Mouse (Mus musculus) liver, adult 2 months (tissue): ENCODE results near the gene B4galt5. TPM values are rescaled to one million over a fixed set of nuclear protein-coding genes. Genes with fewer than 3 reads are reported as not detected.

ENCODE experiments used
- DNase-seq: peaks from one replicate; pipeline ENCODE4 v3.0.0-alpha.2; 2011; ENCODE audit warnings: low read depth, low spot score; ENCODE audit errors: extremely low read depth
- H3K27ac ChIP-seq: fragments of 200-500 bp; replicated peaks from 2 replicates; pipeline ENCODE4 v1.5.1; 2012; ENCODE audit warnings: low read depth, mild to moderate bottlenecking, control low read depth, inconsistent platforms, low read length; ENCODE audit not compliant: insufficient read depth
- H3K27me3 ChIP-seq: fragments of 200-500 bp; 2 replicates; pipeline ENCODE4 v1.6.1; 2012; ENCODE audit warnings: mild to moderate bottlenecking, moderate library complexity, low read length, inconsistent platforms; ENCODE audit not compliant: control insufficient read depth, insufficient read depth
- H3K36me3 ChIP-seq: fragments of 200-500 bp; 2 replicates; pipeline ENCODE4 v1.6.1; 2012; ENCODE audit warnings: low read length, inconsistent platforms; ENCODE audit not compliant: control insufficient read depth, insufficient read depth
- H3K4me1 ChIP-seq: fragments of 200-500 bp; 2 replicates; pipeline ENCODE4 v1.6.1; 2011; ENCODE audit warnings: low read length; ENCODE audit not compliant: control insufficient read depth, insufficient read depth
- H3K4me3 ChIP-seq: fragments of 200-500 bp; 2 replicates; pipeline ENCODE4 v1.5.1; 2011; ENCODE audit warnings: low read depth, mild to moderate bottlenecking, control low read depth, low read length, moderate library complexity; ENCODE audit not compliant: insufficient read depth
- H3K79me2 ChIP-seq: fragments of 200-500 bp; 2 replicates; pipeline ENCODE4 v1.6.1; 2012; ENCODE audit warnings: inconsistent platforms, mild to moderate bottlenecking, low read length, moderate library complexity; ENCODE audit not compliant: control insufficient read depth, insufficient read depth
- H3K9ac ChIP-seq: fragments of 200-500 bp; 2 replicates; pipeline ENCODE4 v1.6.1; 2012; ENCODE audit warnings: low read depth, mild to moderate bottlenecking, control low read depth, inconsistent platforms, low read length
- CTCF ChIP-seq: fragments of 200-500 bp; IDR thresholded peaks from 2 replicates; pipeline ENCODE4 v1.5.1; 2011; ENCODE audit warnings: low read depth, low read length, control low read depth
- POLR2A ChIP-seq: fragments of 200-500 bp; IDR thresholded peaks from 2 replicates; pipeline ENCODE4 v1.6.1; 2011; ENCODE audit warnings: low read length, control low read depth; ENCODE audit not compliant: insufficient read depth; ENCODE audit errors: extremely low read depth
- WGBS: fragments of 180-500 bp; shearing (Covaris S2); methylation state at CpG from one replicate; pipeline ENCODE4 v1.1.7; 2018; 5-methylcytosine and 5-hydroxymethylcytosine counted together
- polyA plus RNA-seq: library from polyadenylated mRNA; depleted of rRNA; stranded (reverse); fragments of >200 nt; gene quantifications from 2 replicates; pipeline ENCODE4 v1.2.3, GENCODE M21; 2012
- total RNA-seq: library from RNA; depleted of rRNA; stranded (reverse); fragments of >200 nt; gene quantifications from 2 replicates; pipeline ENCODE4 v1.2.3, GENCODE M21; 2014

B4galt5 gene
- total and polyA plus RNA-seq, 2 experiments, result 8.1 to 15.7 TPM

DNA sequence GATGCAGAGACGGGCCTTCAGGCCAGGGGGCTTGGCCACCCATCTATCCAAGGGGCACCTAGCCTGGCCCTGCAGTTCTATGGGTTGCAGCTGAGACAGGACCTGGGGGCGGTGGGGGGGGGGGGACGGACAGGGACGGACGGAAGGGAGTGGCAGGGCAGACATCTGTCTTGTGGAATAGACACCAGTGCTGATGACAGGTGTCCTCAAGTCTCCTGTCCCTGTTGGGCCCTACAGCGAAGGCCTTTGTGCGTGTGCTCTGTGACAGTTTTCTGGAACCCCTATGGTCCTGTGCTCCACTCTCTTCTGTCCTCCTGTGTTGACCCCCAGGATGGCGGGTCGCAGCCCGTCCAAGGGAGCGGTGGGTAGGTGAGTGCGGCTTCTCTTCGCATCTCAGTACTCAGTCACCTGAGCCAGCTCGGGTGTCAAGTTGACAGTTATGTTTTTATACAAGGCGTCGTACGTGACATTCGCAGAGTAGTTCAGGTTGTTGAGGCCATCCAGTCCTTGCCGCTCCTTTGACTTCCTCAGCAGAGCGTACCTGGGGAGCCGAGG lies 48.0 kb downstream of the B4galt5 start:
- H3K79me2 ChIP-seq, result no peaks in the 10 kb centered on the region
- no peak overlapping the region for H3K4me3 ChIP-seq
- no peaks in the 10 kb centered on the region for H3K27me3 ChIP-seq
- 95% methylated on average over 21 of the region's 21 CpGs for WGBS
- H3K9ac ChIP-seq, result no peak overlapping the region
- no peak overlapping the region for H3K27ac ChIP-seq
- H3K36me3 ChIP-seq, result peaks cover 6% of the 10 kb centered on the region
- no peak for DNase-seq
- TF ChIP-seq POLR2A (no peak), CTCF (no peak)
- H3K4me1 ChIP-seq, result no peaks in the 10 kb centered on the region

DNA sequence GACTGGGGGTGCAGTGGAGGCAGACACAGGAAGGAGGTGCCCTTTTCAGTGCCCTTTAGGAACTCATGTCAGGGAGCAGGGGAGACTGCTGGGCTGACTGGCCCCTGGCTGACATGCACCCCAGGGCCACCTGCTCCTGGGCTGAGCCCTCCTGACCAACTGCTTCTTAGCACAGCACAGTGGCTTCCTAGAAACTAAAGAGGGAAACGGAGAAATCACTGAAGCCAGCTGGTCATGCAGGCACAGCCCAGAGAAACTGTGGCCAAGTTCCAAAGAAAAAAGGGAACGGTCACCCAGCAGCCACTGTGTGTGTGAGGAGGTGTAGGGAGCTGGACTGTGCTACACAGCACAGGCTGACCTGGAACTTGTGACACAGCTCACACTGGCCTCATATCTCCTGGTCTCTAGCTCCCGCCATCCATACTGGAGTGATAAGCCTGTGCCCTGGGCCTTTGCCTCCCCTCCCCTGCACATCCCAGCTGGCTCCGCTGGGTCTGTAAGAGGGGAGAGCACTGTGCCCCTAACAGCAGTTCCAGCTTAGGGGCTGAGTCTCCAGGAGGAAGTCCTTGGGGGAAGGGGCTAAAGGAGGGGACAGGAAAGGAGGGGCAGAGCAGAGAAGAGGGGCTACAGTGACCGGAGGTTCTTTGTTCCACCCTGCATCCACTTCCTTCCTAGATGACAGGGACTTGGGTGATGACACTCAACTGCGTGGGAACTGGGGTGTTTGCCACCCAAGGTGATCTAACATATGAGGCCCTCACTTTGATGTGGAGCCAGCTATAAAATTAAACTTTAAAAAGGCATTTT lies 48.9 kb downstream of the B4galt5 start:
- no peak overlapping the region for H3K27ac ChIP-seq
- DNase-seq, result no peak
- H3K9ac ChIP-seq, result no peak overlapping the region

DNA sequence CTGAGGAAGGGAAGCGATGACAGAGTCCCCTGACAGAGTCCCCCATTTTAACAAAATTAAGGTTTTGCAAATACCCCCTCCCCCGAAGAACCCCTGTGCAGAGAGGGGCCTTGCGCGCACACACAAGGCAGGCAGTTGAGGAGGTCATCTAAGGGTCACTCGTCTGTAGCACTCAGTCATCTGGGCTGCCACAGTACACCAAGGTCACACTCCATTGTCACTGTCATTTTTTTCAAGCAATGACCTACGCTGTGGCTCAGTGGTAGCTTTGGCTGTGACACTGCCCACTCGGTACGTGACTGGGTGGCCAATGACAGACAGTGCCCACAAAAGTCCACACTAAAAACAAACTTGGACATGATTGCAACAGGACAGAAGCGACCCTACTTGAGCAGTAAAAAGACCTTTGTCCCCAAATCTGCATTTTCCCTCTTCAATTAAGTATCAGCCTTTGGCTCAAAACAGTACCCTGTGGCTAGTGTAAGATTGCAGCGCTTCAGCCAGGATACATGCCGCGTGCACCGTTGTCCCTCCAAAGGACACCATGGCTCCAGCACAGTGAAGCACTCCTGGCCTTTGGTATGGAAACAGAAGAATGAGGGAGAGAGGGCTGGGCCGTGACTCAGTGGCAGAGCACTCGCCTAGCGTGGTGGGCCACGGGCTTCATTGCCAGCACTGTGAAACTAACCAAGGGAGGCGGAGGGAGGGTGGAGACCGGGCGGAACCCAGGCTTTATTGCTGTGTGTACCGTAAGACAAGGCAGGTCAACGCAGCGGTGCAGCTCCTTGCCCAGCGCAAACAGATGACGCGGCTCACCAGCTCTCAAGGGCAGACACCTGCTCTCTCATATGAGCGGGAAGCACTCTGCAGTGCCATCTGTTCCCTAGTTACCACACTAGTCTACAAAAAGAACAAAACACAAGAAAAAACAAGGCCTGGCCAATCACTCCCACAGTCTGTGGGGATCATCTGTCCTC lies 50.0 kb downstream of the B4galt5 start:
- TF ChIP-seq POLR2A (no peak), CTCF (no peak)
- Histone ChIP-seq H3K27me3 (no peaks in the 10 kb centered on the region), H3K36me3 (peaks cover 5% of the 10 kb centered on the region), H3K79me2 (no peaks in the 10 kb centered on the region), H3K27ac (no peak overlapping the region), H3K4me3 (no peak overlapping the region), H3K9ac (no peak overlapping the region), H3K4me1 (no peaks in the 10 kb centered on the region)
- 77% methylated on average over 27 of the region's 27 CpGs for WGBS
- no peak for DNase-seq

More for the DNA sequence above, 48.9 kb downstream of the B4galt5 start:
- WGBS, result 54% methylated on average over 6 of the region's 6 CpGs
- peaks cover 6% of the 10 kb centered on the region for H3K36me3 ChIP-seq
- TF ChIP-seq CTCF (no peak), POLR2A (no peak)
- H3K4me3 ChIP-seq, result no peak overlapping the region
- no peaks in the 10 kb centered on the region for H3K4me1 ChIP-seq
- H3K79me2 ChIP-seq, result no peaks in the 10 kb centered on the region
- no peaks in the 10 kb centered on the region for H3K27me3 ChIP-seq

DNA sequence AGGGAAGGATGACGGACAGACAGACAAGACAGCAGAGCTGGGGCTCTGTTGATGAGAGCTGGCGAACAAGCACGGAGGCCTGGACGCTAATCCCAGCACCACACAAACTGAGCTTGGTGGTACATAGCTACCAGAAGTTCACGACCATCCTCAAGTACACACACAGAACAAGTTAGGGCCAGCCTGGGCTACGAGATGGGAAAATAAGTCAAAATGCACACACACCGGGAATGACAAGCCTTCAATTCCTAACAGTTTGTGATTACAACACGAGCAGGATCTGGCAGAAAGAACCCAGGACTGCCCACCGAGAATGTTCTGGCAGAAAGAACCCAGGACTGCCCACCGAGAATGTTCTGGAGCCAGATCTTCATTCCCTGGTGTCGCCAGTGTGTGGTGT lies 51.0 kb downstream of the B4galt5 start:
- H3K4me1 ChIP-seq, result 0 out of 2 replicates have a peak, but pooled peaks cover 2% of the 10 kb centered on the region
- DNase-seq, result no peak
- H3K27ac ChIP-seq, result no peak overlapping the region
- no peaks in the 10 kb centered on the region for H3K79me2 ChIP-seq
- H3K9ac ChIP-seq, result no peak overlapping the region
- TF ChIP-seq POLR2A (no peak), CTCF (no peak)
- 95% methylated on average over 11 of the region's 11 CpGs for WGBS
- H3K36me3 ChIP-seq, result no peaks in the 10 kb centered on the region; the same call in 1 of the 2 replicates
- no peaks in the 10 kb centered on the region for H3K27me3 ChIP-seq
- H3K4me3 ChIP-seq, result no peak overlapping the region

DNA sequence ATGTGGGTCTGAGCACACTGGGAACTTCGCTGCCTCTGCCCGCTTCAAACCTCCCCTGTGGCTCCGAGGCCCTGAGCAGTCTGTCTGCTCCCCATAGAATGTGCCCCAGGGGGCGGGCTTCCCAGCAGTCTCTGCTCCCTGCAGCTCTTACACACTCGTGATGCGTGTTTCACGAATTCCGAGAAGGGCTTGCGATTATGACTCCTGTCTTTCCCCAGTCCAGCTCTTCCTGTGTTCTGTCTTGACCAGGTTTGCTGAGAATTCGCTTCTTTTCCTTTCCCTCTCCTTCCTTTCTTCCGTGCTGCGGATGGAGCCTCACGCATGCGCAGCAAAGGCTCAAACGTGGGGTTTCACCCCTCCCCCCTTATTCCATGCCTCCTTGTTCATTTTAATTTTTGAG lies 54.1 kb downstream of the B4galt5 start:
- Histone ChIP-seq H3K79me2 (no peaks in the 10 kb centered on the region), H3K9ac (no peak overlapping the region), H3K4me1 (0 out of 2 replicates have a peak, but pooled peaks cover 2% of the 10 kb centered on the region), H3K27me3 (no peaks in the 10 kb centered on the region), H3K27ac (no peak overlapping the region), H3K4me3 (no peak overlapping the region), H3K36me3 (no peaks in the 10 kb centered on the region)
- TF ChIP-seq POLR2A, result no peak
- WGBS, result 68% methylated on average over 15 of the region's 15 CpGs
- no peak for DNase-seq
